Mouse (Mus musculus): Measurements from ENCODE around the gene H2-Eb2.

H2-Eb2 gene

GRCm38 (mm10) chr17:34354539-34354938 is 29.1 kb downstream of the H2-Eb2 start, which contains the start of gene Btnl2:
Gene Btnl2, plus strand, starts transcription at chr17:34354822.
- no peak for DNase-seq (ENCODE audit: extremely low read depth, low read depth)

GRCm38 (mm10) chr17:34354940-34355339 is 29.5 kb downstream of the H2-Eb2 start:
- DNase-seq (ENCODE audit: extremely low read depth, low read depth) = no peak

- DNase-seq (ENCODE audit: extremely low read depth, low read depth) = no peak
Observed at GRCm38 (mm10) chr17:34362954-34363546, 37.6 kb downstream of the H2-Eb2 start.

GRCm38 (mm10) chr17:34363676-34364310 is 38.3 kb downstream of the H2-Eb2 start:
- no peak for DNase-seq (ENCODE audit: extremely low read depth, low read depth)

DNA sequence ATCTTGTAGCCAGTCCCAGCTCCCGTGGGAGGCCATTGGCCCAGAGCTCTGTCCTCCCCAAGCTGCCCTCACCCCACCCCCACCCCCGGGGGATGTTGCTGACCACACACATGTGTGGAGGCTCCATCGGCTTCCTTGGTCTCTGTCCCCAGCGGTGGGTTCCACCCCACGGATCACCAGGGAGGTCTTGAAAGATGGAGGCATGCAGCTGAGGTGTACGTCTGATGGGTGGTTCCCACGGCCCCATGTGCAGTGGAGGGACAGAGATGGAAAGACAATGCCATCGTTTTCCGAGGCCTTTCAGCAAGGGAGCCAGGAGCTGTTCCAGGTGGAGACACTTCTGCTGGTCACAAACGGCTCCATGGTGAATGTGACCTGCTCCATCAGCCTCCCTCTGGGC is 39.6 kb downstream of the H2-Eb2 start:
- DNase-seq (ENCODE audit: extremely low read depth, low read depth) = no peak

DNA sequence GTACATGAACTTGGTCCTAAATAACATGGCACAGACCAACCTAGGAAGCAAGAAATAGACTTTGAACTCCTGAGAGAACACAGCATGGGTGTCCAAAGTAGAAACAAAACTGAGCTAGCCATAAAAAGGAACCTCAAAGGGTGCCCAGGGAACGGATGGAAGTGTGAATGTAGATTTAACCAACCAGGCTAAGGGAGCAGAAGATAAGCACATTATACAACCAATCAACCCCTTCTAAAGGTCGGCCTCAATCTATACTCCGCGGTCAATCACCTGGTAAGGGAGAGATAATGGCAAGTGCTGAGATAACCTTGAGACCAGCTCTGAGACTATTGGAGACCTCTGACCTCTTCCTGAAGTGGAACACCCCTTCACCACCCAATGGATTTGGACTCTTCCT is 45.1 kb downstream of the H2-Eb2 start:
- no peak for DNase-seq (ENCODE audit: extremely low read depth, low read depth)

- DNase-seq (ENCODE audit: extremely low read depth, low read depth) = no peak
Observed at GRCm38 (mm10) chr17:34373055-34373709, 47.7 kb downstream of the H2-Eb2 start.

GRCm38 (mm10) chr17:34376847-34377246 is 51.4 kb downstream of the H2-Eb2 start, which contains the start of gene Btnl1:
Gene Btnl1, plus strand, starts transcription at chr17:34377132.
- DNase-seq (ENCODE audit: extremely low read depth, low read depth) = no peak

- no peak for DNase-seq (ENCODE audit: extremely low read depth, low read depth)
Observed at GRCm38 (mm10) chr17:34377450-34378209, 52.2 kb downstream of the H2-Eb2 start.

DNA sequence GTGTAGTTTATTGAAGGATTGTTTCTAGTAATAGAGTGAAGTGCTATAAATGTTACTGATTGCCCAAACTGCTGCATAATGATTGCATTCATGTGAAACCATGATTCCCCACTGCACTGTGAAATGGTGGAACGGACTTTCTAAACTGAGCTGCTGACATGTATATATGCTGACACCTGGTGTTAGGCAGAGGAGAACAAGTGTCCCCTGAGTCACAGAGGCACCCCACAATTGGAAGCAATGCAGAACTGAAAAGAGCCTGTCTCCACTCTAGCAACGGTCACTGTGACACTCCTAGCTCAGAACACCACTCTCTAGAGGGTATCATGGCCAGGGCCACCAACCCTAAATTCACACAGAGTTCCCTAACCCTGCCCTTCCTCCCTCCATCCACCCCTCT is 53.3 kb downstream of the H2-Eb2 start:
- DNase-seq (ENCODE audit: extremely low read depth, low read depth) = no peak

DNA sequence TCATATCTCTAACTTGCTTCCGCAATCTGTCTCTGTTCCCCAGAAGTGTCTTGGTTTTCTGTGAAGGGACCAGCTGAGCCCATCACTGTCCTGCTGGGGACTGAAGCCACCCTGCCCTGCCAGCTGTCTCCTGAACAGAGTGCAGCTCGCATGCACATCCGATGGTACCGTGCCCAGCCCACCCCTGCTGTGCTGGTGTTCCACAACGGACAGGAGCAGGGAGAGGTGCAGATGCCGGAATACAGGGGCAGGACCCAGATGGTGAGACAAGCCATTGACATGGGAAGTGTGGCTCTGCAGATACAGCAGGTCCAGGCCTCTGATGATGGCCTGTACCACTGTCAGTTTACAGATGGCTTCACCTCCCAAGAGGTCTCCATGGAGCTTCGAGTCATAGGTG is 54.0 kb downstream of the H2-Eb2 start:
- no peak for DNase-seq (ENCODE audit: extremely low read depth, low read depth)

DNA sequence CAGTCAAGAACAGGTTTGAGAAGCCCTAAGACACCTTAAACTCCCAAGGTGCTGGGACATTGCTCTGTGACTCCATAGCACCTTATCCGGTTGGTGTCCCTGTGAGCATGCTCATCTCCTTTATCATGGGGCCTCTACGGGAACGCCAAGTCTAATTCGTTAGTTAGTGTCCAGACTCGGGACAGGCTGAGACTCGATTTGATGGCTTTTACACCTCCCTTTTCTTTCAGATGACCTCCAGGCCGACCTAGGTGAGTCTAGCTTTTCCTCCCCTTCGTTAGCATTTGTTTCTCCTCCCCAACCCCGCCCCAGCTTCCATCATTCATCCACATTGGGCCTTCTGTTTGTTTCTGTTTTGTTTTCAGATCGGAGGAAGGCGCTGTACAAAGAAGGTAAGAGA is 56.4 kb downstream of the H2-Eb2 start:
- DNase-seq (ENCODE audit: extremely low read depth, low read depth) = no peak

DNA sequence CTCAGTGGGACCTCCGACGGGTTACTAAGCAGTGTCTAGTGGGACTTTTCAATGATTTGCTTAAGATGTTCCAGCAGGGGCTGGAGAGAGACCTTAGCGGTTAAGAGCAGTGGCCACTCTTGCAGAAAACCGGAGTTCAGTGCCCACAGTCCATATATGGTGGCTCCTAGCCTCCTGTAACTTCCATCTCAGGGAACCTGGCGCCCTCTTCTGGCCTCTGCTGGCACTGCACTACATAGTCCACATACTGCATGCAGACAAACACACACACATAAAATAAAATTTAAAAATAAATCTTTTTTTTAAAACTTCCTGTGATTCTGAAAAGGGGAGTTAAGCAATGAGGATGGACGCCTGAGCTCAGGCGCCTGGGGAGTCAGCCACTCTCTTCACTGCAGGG is 57.7 kb downstream of the H2-Eb2 start:
- DNase-seq (ENCODE audit: extremely low read depth, low read depth) = no peak

DNA sequence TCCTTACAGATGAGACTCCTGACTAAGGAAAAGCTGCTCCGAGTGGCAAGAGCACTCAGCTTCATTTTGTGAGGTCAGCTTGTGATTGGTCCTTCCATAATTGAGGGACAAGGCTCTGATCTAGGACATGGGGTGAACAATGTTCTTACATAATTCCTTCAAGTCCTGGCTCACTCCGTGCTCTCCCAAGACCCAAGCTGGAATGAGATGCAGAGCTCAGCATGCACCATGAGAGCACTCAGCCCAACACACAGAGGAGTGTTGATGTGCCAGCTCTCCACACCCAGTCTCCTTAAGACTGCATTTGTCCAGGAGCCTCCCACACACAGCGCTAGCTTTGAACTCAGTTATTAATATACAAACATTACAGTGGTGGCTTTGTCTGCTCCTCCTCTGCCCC is 59.2 kb downstream of the H2-Eb2 start:
- no peak for DNase-seq (ENCODE audit: extremely low read depth, low read depth)

- DNase-seq (ENCODE audit: extremely low read depth, low read depth) = no peak
Observed at GRCm38 (mm10) chr17:34386656-34387055, 61.2 kb downstream of the H2-Eb2 start.

GRCm38 (mm10) chr17:34388513-34388912 is 63.0 kb downstream of the H2-Eb2 start:
- no peak for DNase-seq (ENCODE audit: extremely low read depth, low read depth)
